Mouse (Mus musculus) heart, embryonic 14.5 days (tissue): ENCODE results near the gene Tfb1m. TPM values are rescaled to one million over a fixed set of nuclear protein-coding genes. Genes with fewer than 3 reads are reported as not detected.

Experiments
- ATAC-seq: fragments of 200-750 bp; cut with Nextera tagmentation; 2 replicates; pipeline ENCODE4 v1.8.0; 2017; ENCODE audit warnings: low read depth, moderate TSS enrichment; ENCODE audit not compliant: insufficient number of reproducible peaks, insufficient read depth, low FRiP score
- H3K27ac ChIP-seq, 2 experiments: fragments of 200-500 bp in 1 of 2; fragments of 300-500 bp in 1 of 2; sonication (generic) in 1 of 2; replicated peaks in 1 of 2; 2 replicates each; pipeline ENCODE4 v1.5.1; 2012 to 2014; ENCODE audit warnings: low read depth in 2 of 2, low read length in 2 of 2, control low read depth in 1 of 2, mild to moderate bottlenecking in 1 of 2, mixed read lengths in 1 of 2; ENCODE audit not compliant: control insufficient read depth in 1 of 2, insufficient read depth in 1 of 2
- H3K27me3 ChIP-seq: fragments of 300-500 bp; sonication (generic); 2 replicates; pipeline ENCODE4 v1.6.1; 2014; ENCODE audit warnings: mild to moderate bottlenecking, low read length, control low read depth; ENCODE audit not compliant: control insufficient read depth, insufficient read depth
- H3K36me3 ChIP-seq: fragments of 300-500 bp; sonication (generic); 2 replicates; pipeline ENCODE4 v1.6.1; 2014; ENCODE audit warnings: mild to moderate bottlenecking, control low read depth, low read length, mixed read lengths; ENCODE audit not compliant: control insufficient read depth, insufficient read depth
- H3K4me1 ChIP-seq, 2 experiments: fragments of 200-500 bp in 1 of 2; fragments of 300-500 bp in 1 of 2; sonication (generic) in 1 of 2; 2 replicates each; pipeline ENCODE4 v1.6.1; 2012 to 2014; ENCODE audit warnings: low read length in 2 of 2, control low read depth in 1 of 2, mixed read lengths in 1 of 2; ENCODE audit not compliant: control insufficient read depth in 2 of 2, insufficient read depth in 2 of 2
- H3K4me2 ChIP-seq: fragments of 300-500 bp; sonication (generic); 2 replicates; pipeline ENCODE4 v1.6.1; 2014; ENCODE audit warnings: mild to moderate bottlenecking, low read length
- H3K4me3 ChIP-seq, 2 experiments: fragments of 200-500 bp in 1 of 2; fragments of 300-500 bp in 1 of 2; sonication (generic) in 1 of 2; 2 replicates each; pipeline ENCODE4 v1.5.1; 2012 to 2014; ENCODE audit warnings: low read length in 2 of 2, mild to moderate bottlenecking in 2 of 2, control low read depth in 1 of 2, low read depth in 1 of 2, moderate library complexity in 1 of 2; ENCODE audit not compliant: control insufficient read depth in 1 of 2, insufficient read depth in 1 of 2
- H3K9ac ChIP-seq: fragments of 300-500 bp; sonication (generic); 2 replicates; pipeline ENCODE4 v1.6.1; 2014; ENCODE audit warnings: mild to moderate bottlenecking, low read length
- H3K9me3 ChIP-seq: fragments of 300-500 bp; sonication (generic); 2 replicates; pipeline ENCODE4 v1.6.1; 2016; ENCODE audit warnings: low read length, control low read depth; ENCODE audit not compliant: control insufficient read depth
- WGBS: fragments of 180-500 bp; shearing (Covaris S2); extraction: QIAGEN DNeasy Blood & Tissue Kit; methylation state at CpG from one replicate; pipeline ENCODE4 v1.1.7; 2014; 5-methylcytosine and 5-hydroxymethylcytosine counted together
- polyA plus RNA-seq: library from polyadenylated mRNA; unstranded; fragments of >200 nt; fragmentation: Nextera tagmentation; extraction: Ambion mirVana; gene quantifications from 2 replicates; pipeline ENCODE4 v1.2.1, GENCODE M21; 2014

Gene Tfb1m
- polyA plus RNA-seq: 17.0 and 17.1 TPM in 2 replicates

DNA sequence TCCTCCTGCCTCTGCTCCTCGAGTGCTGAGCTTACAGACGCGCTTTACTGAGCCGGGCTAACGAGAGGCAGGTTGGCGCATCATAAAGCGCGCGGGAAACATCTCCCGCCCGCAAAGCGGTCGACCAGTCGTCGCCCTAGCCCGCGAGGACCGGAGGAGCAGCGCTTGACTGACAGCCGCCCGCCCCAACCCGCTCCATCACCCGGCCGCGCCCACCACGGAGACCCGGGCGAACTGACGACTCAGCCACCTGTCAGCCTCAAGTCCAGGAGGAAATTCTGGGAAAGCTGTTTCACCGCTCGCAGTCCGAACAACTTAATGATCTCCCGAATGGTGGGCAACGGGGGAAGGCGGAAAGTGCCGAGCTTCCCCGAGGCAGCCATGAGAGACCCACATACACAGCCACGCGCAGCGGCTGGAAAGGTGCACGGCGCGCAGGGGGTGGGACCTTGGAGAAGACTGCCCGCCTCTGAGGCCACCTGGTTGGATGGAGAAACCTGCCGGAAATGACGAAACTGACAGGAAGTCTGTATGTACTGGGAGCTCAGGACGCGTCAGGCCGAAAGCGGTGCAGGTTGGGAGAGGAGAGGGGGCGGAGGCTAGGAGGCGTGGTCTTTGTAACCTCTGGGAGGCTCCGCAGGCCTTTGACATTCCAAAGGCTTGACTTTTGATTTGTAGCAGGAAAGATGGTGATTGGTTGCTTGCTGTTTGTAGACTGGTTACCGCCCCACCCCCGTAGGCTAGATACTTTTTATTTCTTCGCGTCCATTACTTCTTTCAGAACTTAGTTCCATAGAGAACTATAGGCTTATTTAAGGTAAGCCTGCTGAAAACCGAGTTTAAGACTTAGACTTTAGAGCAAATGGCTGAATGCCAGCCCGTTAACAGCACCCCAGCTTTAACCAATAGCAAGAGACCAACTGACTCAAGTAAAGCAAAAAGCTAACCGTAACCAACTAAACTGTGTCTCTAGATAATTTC, at the start of gene Tfb1m:
Gene Tfb1m (minus strand): TSS at position 451 of the 981 bp plus-strand sequence.
- 1% methylated on average over 60 of the region's 60 CpGs for WGBS
- H3K4me1 ChIP-seq: peaks cover 3 to 14% of the 10 kb centered on the region in 2 experiments; a peak in 3 of 4 replicates
- peak; percentile 100 for ATAC-seq
- H3K27me3 ChIP-seq: no peaks in the 10 kb centered on the region
- peaks cover 17% of the 10 kb centered on the region for H3K36me3 ChIP-seq
- peak within 1 kb of the TSS; percentile 86 to 92 for H3K27ac ChIP-seq
- peak within 1 kb of the TSS; percentile 80 for H3K4me2 ChIP-seq
- no peaks in the 10 kb centered on the region for H3K9me3 ChIP-seq
- H3K4me3 ChIP-seq: peak within 1 kb of the TSS; percentile 61 to 94
- peak within 1 kb of the TSS; percentile 72 for H3K9ac ChIP-seq

- no peak for ATAC-seq
- H3K27me3 ChIP-seq: no peaks in the 10 kb centered on the region
- H3K9ac ChIP-seq: no peak overlapping the region
- H3K4me1 ChIP-seq: no peaks in the 10 kb centered on the region
- no peak overlapping the region for H3K27ac ChIP-seq
- 79% methylated on average over 6 of the region's 6 CpGs for WGBS
- H3K9me3 ChIP-seq: no peaks in the 10 kb centered on the region
- no peak overlapping the region for H3K4me2 ChIP-seq
- no peaks in the 10 kb centered on the region for H3K36me3 ChIP-seq
- no peak overlapping the region for H3K4me3 ChIP-seq
Observed at GRCm38 (mm10) chr17:3602954-3603672, 45.5 kb upstream of the Tfb1m start.

DNA sequence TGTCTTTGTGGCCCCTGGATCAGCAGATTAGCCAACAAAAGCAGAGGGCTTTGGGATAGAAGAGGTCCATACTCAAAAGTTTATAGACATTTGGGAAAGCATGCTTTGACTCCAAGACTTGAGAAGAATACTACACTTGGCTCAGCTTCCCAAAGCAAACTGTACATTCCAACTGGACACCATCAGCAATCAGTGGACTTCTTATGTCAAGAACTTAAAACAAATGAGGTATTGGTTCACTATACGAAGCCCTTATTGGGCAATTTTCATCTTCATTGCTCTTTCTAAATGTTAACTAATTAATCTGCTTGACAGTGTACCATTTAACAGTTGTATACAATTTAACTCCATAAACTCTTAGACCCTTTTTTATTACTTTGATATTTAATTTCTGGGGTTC, 40.8 kb upstream of the Tfb1m start:
- Histone ChIP-seq H3K9me3 (no peaks in the 10 kb centered on the region), H3K27ac (no peak overlapping the region), H3K4me1 (no peaks in the 10 kb centered on the region), H3K27me3 (no peaks in the 10 kb centered on the region), H3K9ac (no peak overlapping the region), H3K4me2 (no peak overlapping the region), H3K4me3 (no peak overlapping the region), H3K36me3 (no peaks in the 10 kb centered on the region)
- 57% methylated on average over 1 of the region's 1 CpGs for WGBS
- no peak for ATAC-seq

DNA sequence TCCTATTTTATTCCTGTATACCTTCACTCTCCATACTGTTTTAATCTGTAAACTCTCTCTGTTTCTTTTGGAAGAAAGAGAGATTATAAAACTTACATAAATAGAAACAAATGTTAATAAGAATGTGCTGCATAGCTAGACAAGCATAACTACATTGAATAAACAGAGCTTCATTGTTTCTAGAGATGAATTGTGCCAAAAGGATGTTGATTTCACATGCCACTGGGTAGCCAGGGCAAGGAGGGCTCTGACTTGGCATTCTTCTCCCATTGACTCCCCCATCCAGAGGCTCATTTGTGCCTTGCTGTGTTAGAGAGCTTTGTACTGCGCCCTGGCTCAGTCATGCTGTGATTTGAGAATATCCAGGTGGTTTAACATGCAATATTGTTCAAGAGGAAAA, 40.3 kb upstream of the Tfb1m start:
- H3K4me2 ChIP-seq: no peak overlapping the region
- H3K27me3 ChIP-seq: no peaks in the 10 kb centered on the region
- no peak for ATAC-seq
- no peak overlapping the region for H3K27ac ChIP-seq
- no peak overlapping the region for H3K4me3 ChIP-seq
- no peaks in the 10 kb centered on the region for H3K9me3 ChIP-seq
- WGBS: 59% methylated on average over 1 of the region's 1 CpGs
- H3K36me3 ChIP-seq: no peaks in the 10 kb centered on the region
- H3K4me1 ChIP-seq: no peaks in the 10 kb centered on the region
- no peak overlapping the region for H3K9ac ChIP-seq

GRCm38 (mm10) chr17:3597130-3597529, 39.5 kb upstream of the Tfb1m start:
- H3K4me3 ChIP-seq: no peak overlapping the region
- no peaks in the 10 kb centered on the region for H3K27me3 ChIP-seq
- no peak overlapping the region for H3K4me2 ChIP-seq
- H3K27ac ChIP-seq: no peak overlapping the region
- no peaks in the 10 kb centered on the region for H3K4me1 ChIP-seq
- no peak overlapping the region for H3K9ac ChIP-seq
- no peak for ATAC-seq
- H3K36me3 ChIP-seq: no peaks in the 10 kb centered on the region
- WGBS: 69% methylated on average over 1 of the region's 1 CpGs
- no peaks in the 10 kb centered on the region for H3K9me3 ChIP-seq

- Histone ChIP-seq H3K9ac (peak overlapping the region; percentile 60), H3K27ac (no peak overlapping the region), H3K4me3 (peak overlapping the region in 1 of 2 experiments; percentile 13; a peak in 1 of 4 replicates), H3K4me1 (no peaks in the 10 kb centered on the region), H3K4me2 (peak overlapping the region; percentile 61), H3K27me3 (no peaks in the 10 kb centered on the region), H3K36me3 (no peaks in the 10 kb centered on the region), H3K9me3 (no peaks in the 10 kb centered on the region)
- ATAC-seq: no peak
- 4% methylated on average over 12 of the region's 12 CpGs for WGBS
Observed at GRCm38 (mm10) chr17:3570876-3571275, 13.3 kb upstream of the Tfb1m start.

DNA sequence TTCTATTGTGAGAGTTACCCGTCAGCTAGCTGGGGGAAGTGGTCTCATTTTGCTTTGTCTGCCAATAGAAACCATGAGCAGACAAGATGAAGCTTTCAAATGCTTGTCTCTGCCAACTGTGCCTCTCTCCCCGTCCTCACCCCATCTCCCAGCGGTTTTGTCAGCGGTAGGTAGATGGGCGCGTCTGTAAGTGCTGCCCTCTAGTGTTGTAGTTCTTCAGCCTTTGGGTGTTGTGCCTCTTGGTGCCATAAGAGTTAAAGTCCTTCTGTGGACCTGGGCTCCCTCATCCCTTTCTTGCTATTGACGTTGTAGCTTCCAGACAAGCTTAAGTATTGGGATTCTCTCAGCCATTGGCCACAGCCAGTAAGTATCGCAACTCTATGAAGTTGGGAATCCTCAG, 4.8 kb upstream of the Tfb1m start:
- no peak overlapping the region for H3K9ac ChIP-seq
- no peak for ATAC-seq
- no peak overlapping the region for H3K4me3 ChIP-seq
- no peaks in the 10 kb centered on the region for H3K27me3 ChIP-seq
- H3K36me3 ChIP-seq: no peaks in the 10 kb centered on the region
- 42% methylated on average over 8 of the region's 8 CpGs for WGBS
- H3K4me2 ChIP-seq: no peak overlapping the region
- H3K27ac ChIP-seq: no peak overlapping the region
- no peaks in the 10 kb centered on the region for H3K9me3 ChIP-seq
- H3K4me1 ChIP-seq: peaks cover 3 to 4% of the 10 kb centered on the region in 2 experiments; a peak in 2 of 4 replicates
